Mouse (Mus musculus) stomach, embryonic 14.5 days (tissue): ENCODE measurements around the gene Erbb2. TPM values are rescaled to one million over a fixed set of nuclear protein-coding genes. Genes with fewer than 3 reads are reported as not detected.

Experiments
- ATAC-seq: fragments of 200-750 bp; cut with Nextera tagmentation; 2 replicates; pipeline ENCODE4 v1.8.0; 2017; ENCODE audit warnings: low read depth, moderate TSS enrichment; ENCODE audit not compliant: insufficient number of reproducible peaks, insufficient read depth, low FRiP score
- H3K27ac ChIP-seq: fragments of 300-500 bp; sonication (generic); 2 replicates; pipeline ENCODE4 v1.5.1; 2014; ENCODE audit warnings: mild to moderate bottlenecking, low read length, moderate library complexity, mixed read lengths
- H3K27me3 ChIP-seq: fragments of 300-500 bp; sonication (generic); 2 replicates; pipeline ENCODE4 v1.6.1; 2014; ENCODE audit warnings: low read length, control low read depth, mixed read lengths; ENCODE audit not compliant: control insufficient read depth, insufficient read depth
- H3K36me3 ChIP-seq: fragments of 300-500 bp; sonication (generic); 2 replicates; pipeline ENCODE4 v1.6.1; 2014; ENCODE audit warnings: mild to moderate bottlenecking, control low read depth, low read length, moderate library complexity, mixed read lengths; ENCODE audit not compliant: control insufficient read depth, insufficient read depth
- H3K4me1 ChIP-seq: fragments of 300-500 bp; sonication (generic); 2 replicates; pipeline ENCODE4 v1.6.1; 2014; ENCODE audit warnings: low read length, control low read depth, mixed read lengths; ENCODE audit not compliant: control insufficient read depth, insufficient read depth
- H3K4me2 ChIP-seq: fragments of 300-500 bp; sonication (generic); replicated peaks from 2 replicates; pipeline ENCODE4 v1.6.1; 2014; ENCODE audit warnings: low read depth, low read length, control low read depth
- H3K4me3 ChIP-seq: fragments of 300-500 bp; sonication (generic); 2 replicates; pipeline ENCODE4 v1.5.1; 2014; ENCODE audit warnings: low read depth, low read length, control low read depth
- H3K9ac ChIP-seq: fragments of 300-500 bp; sonication (generic); replicated peaks from 2 replicates; pipeline ENCODE4 v1.6.1; 2014; ENCODE audit warnings: low read depth, mild to moderate bottlenecking, control low read depth, low read length, moderate library complexity, mixed read lengths
- H3K9me3 ChIP-seq: fragments of 300-500 bp; sonication (generic); 2 replicates; pipeline ENCODE4 v1.6.1; 2016; ENCODE audit warnings: low read depth, low read length, control low read depth; ENCODE audit not compliant: control insufficient read depth
- WGBS: fragments of 180-500 bp; shearing (Covaris S2); extraction: QIAGEN DNeasy Blood & Tissue Kit; methylation state at CpG from one replicate; pipeline ENCODE4 v1.1.7; 2014; 5-methylcytosine and 5-hydroxymethylcytosine counted together
- polyA plus RNA-seq: library from polyadenylated mRNA; unstranded; fragments of >200 nt; fragmentation: Nextera tagmentation; extraction: Ambion mirVana; gene quantifications from 2 replicates; pipeline ENCODE4 v1.2.1, GENCODE M21; 2014

Gene Erbb2
- polyA plus RNA-seq, result 48.0 and 50.1 TPM in 2 replicates

- Histone ChIP-seq H3K9me3 (no peaks in the 10 kb centered on the region), H3K4me3 (peak within 1 kb of the TSS; percentile 90), H3K4me2 (peak within 1 kb of the TSS; percentile 68), H3K27ac (peak within 1 kb of the TSS; percentile 96), H3K4me1 (peaks cover 38% of the 10 kb centered on the region), H3K9ac (peak within 1 kb of the TSS; percentile 95), H3K36me3 (no peaks in the 10 kb centered on the region), H3K27me3 (no peaks in the 10 kb centered on the region)
- WGBS, result under 1% methylated on average over 49 of the region's 49 CpGs
- peak; percentile 83 for ATAC-seq
Measured at GRCm38 (mm10) chr11:98412273-98412796, at the start of gene Erbb2. Erbb2 (plus strand) TSS chr11:98412470.

GRCm38 (mm10) chr11:98363817-98364216, 48.5 kb upstream of the Erbb2 start:
- no peak for ATAC-seq
- no peak overlapping the region for H3K4me2 ChIP-seq
- H3K9me3 ChIP-seq, result no peaks in the 10 kb centered on the region
- H3K4me1 ChIP-seq, result peaks cover 17% of the 10 kb centered on the region
- no peaks in the 10 kb centered on the region for H3K36me3 ChIP-seq
- H3K27ac ChIP-seq, result no peak overlapping the region
- 72% methylated on average over 5 of the region's 5 CpGs for WGBS
- H3K4me3 ChIP-seq, result no peak overlapping the region
- H3K9ac ChIP-seq, result no peak overlapping the region
- no peaks in the 10 kb centered on the region for H3K27me3 ChIP-seq

DNA sequence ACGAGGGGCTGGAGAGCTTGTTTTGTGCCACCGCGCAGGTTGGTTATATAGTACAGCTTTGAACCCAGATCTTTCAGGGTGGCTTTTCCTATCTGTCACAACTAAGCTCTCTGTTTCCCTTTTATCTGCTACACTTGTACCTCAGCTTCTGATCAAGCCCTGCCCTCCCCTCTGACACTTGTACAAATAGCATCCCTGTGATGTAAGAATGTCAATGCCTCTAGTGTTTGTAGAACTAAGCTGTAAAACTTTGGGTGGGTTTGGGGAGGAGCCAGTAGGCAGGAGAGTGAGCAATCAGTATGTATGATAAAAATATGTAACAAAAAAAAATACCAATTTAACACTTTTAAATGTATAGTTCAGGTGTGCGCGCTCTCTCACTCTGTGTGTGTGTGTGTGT, 47.9 kb upstream of the Erbb2 start:
- ATAC-seq, result no peak
- H3K27me3 ChIP-seq, result no peaks in the 10 kb centered on the region
- 86% methylated on average over 5 of the region's 5 CpGs for WGBS
- H3K9ac ChIP-seq, result no peak overlapping the region
- H3K4me1 ChIP-seq, result peaks cover 11% of the 10 kb centered on the region
- H3K4me2 ChIP-seq, result no peak overlapping the region
- no peaks in the 10 kb centered on the region for H3K9me3 ChIP-seq
- H3K36me3 ChIP-seq, result no peaks in the 10 kb centered on the region
- no peak overlapping the region for H3K27ac ChIP-seq
- H3K4me3 ChIP-seq, result no peak overlapping the region

DNA sequence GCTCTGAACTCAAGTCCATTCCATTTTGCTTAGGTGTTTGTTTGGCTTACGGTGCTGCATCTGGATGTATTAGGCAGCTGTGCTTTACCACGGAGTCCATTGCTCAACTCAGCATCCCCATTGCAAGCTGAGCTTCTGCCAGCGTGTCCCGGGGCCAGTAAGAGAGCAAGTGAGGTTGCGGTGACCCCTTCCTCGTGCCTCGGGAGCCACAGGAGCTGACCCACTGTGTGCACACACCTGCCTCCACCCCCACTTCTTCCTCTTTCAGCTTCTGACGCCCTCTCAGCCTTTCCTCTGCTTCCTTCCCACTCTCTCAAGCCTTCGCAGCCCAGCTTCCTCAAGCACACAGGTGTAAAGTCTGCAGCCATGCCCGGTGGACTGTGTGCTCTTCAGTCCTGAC, 46.0 kb upstream of the Erbb2 start:
- Histone ChIP-seq H3K27me3 (no peaks in the 10 kb centered on the region), H3K9me3 (no peaks in the 10 kb centered on the region), H3K9ac (no peak overlapping the region), H3K36me3 (no peaks in the 10 kb centered on the region), H3K4me3 (no peak overlapping the region), H3K27ac (no peak overlapping the region), H3K4me1 (peaks cover 5% of the 10 kb centered on the region; the same call in 1 of the 2 replicates), H3K4me2 (no peak overlapping the region)
- no peak for ATAC-seq
- 71% methylated on average over 10 of the region's 10 CpGs for WGBS

DNA sequence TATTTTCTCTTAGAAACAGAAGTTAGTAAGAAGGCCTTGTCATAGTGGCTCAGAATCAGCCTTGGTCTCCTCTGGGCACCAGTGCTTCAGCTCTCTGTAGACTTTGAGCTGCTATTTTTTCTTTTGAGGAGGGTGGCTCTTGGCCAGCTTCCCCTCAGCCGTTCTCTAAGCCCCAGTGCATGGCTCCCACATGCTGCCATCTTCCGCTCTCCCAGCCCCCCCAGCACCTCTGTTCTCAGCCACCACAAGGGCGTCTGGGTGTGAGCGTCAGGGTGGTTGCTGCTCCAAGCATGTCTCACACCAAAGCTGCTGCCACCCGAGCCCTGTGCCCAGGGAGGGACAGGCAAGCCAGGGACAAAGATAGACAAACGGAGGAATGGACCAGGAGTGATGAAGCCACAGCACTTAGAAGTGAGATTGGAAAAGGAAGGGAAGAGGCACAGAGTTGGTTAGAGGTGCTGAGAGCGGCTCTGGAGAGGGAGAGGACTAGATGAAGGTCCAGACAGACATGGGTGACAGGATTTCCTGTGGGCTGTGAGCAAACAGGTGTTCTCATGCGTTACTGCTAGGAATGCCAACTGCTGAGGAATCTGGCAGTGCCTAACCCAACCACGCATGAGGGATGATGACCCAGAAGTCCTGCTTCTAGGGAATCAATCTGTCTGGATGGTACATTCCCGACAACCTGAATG, 45.0 kb upstream of the Erbb2 start:
- Histone ChIP-seq H3K36me3 (no peaks in the 10 kb centered on the region), H3K4me2 (no peak overlapping the region), H3K4me1 (peaks cover 9% of the 10 kb centered on the region; the same call in 1 of the 2 replicates), H3K9me3 (no peaks in the 10 kb centered on the region), H3K9ac (no peak overlapping the region), H3K4me3 (no peak overlapping the region), H3K27ac (no peak overlapping the region), H3K27me3 (no peaks in the 10 kb centered on the region)
- ATAC-seq, result no peak
- WGBS, result 75% methylated on average over 10 of the region's 10 CpGs

DNA sequence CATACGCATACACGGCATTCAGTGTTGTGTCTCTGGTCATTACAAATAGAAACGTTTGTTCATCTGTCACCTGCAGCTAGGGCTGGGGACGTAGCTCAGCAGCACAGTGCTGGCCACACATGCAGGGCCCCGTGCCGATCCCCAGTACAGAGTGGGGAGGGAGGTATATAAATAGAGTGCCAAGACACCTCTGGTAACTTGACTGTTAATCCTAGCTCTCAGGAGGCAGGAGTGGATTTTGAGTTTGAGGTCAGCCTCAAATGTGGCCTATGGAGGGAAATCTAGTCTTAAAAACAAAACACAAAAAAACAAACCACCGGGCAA, 44.4 kb upstream of the Erbb2 start:
- Histone ChIP-seq H3K9me3 (no peaks in the 10 kb centered on the region), H3K4me1 (peaks cover 9% of the 10 kb centered on the region; the same call in 1 of the 2 replicates), H3K4me3 (no peak overlapping the region), H3K27ac (no peak overlapping the region), H3K9ac (no peak overlapping the region), H3K36me3 (0 out of 2 replicates have a peak, but pooled peaks cover under 1% of the 10 kb centered on the region), H3K27me3 (no peaks in the 10 kb centered on the region), H3K4me2 (no peak overlapping the region)
- no peak for ATAC-seq
- WGBS, result 78% methylated on average over 7 of the region's 7 CpGs

DNA sequence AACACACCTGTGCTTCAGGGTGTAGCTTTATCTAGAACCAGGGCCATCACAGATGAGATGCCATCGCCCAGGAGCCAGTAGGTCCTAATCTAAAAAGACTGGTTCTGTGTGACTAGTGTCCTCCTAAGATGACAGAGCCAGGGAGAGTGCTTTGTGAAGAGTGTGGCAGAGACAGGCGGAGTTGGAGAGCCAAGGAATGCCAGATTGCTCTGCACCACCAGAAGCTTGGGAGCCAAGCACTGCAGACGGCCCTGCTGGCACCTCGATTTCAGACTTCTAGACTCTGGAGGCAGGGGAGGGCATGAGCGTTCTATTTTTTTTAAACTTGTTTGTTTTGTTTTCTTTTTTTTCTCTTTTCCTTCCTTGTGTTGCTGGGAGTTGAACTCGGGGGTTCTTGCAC, 42.9 kb upstream of the Erbb2 start:
- no peak for ATAC-seq
- WGBS, result 78% methylated on average over 6 of the region's 6 CpGs

DNA sequence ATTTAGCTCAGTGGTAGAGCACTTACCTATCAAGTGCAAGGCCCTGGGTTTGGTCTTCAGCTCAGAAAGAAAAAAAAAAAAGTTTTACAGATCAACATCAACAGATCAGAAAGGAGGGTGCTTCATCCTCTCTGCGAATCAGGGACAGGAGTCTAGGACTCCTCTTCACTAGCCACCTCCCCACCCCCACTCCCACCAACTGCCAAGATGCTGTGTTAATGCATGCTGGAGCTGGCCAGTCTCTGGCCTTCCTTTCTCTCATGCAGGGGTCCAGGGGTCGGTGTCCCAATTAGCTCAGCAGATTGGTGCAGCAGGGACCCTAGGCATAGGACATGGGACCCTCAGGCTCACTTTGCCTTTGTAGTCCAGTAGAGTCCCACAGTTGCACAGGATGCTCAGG, 41.7 kb upstream of the Erbb2 start:
- Histone ChIP-seq H3K4me2 (no peak overlapping the region), H3K27ac (no peak overlapping the region), H3K27me3 (no peaks in the 10 kb centered on the region), H3K4me3 (no peak overlapping the region), H3K9me3 (no peaks in the 10 kb centered on the region), H3K4me1 (0 out of 2 replicates have a peak, but pooled peaks cover 4% of the 10 kb centered on the region), H3K36me3 (peaks cover 12% of the 10 kb centered on the region), H3K9ac (no peak overlapping the region)
- WGBS, result 87% methylated on average over 2 of the region's 2 CpGs
- no peak for ATAC-seq

More for the DNA sequence above, 42.9 kb upstream of the Erbb2 start:
- H3K27ac ChIP-seq, result no peak overlapping the region
- no peak overlapping the region for H3K9ac ChIP-seq
- H3K36me3 ChIP-seq, result 0 out of 2 replicates have a peak, but pooled peaks cover 3% of the 10 kb centered on the region
- no peaks in the 10 kb centered on the region for H3K9me3 ChIP-seq
- H3K4me2 ChIP-seq, result no peak overlapping the region
- 0 out of 2 replicates have a peak, but pooled peaks cover 4% of the 10 kb centered on the region for H3K4me1 ChIP-seq
- no peak overlapping the region for H3K4me3 ChIP-seq
- no peaks in the 10 kb centered on the region for H3K27me3 ChIP-seq
